Mouse (Mus musculus): ENCODE measurements around the gene Egln3.

GRCm38 (mm10) chr12:54168786-54169185 lies 34.9 kb downstream of the Egln3 start:
- TF ChIP-seq CTCF (IDR thresholded peaks at IDR 0.05; ENCODE audit: low read depth, low read length) (no peak), TAL1 (conservative IDR thresholded peaks at IDR 0.05; ENCODE audit: low read depth, low read length) (no peak), POLR2AphosphoS5 (IDR thresholded peaks at IDR 0.05; ENCODE audit: insufficient replicate concordance, low read depth, low read length) (no peak)

Data from G1E (cell line).